Mouse (Mus musculus): ENCODE data around the gene Mapk1ip1l.

DNA sequence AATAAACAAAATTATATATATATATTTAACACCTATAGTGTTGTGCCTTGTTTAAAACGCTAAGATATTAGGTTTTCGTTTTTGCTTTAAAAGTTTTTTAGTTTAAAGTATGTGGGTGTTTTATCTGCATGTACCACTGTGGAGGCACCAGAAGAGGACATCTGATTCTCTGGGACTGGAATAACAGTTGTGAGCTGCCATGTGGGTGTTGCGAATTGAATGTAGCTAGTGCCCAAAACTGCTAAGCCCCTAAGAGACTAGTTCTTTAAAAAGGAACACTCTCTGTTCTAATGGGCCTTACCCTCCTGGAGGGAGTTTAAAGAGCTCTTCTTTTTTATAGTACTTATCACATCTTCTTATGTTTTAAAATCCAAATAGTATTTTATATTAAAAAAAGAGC, 33.2 kb upstream of the Mapk1ip1l start:
- TF ChIP-seq CTCF (IDR thresholded peaks at IDR 0.05) = no peak
- no peak for TF ChIP-seq POLR2A (IDR thresholded peaks at IDR 0.05; ENCODE audit: insufficient read depth, low read depth, low read length)
